Mouse (Mus musculus) c-Kit-positive CD71-positive TER-119-negative erythroid progenitor cells, embryonic 14.5 days (primary cell): ENCODE data around the gene Gpc6.

ENCODE experiments used
- DNase-seq: peaks from one replicate; pipeline ENCODE4 v3.0.0-alpha.2; 2013; ENCODE audit warnings: low read depth

The Gpc6 gene

DNA sequence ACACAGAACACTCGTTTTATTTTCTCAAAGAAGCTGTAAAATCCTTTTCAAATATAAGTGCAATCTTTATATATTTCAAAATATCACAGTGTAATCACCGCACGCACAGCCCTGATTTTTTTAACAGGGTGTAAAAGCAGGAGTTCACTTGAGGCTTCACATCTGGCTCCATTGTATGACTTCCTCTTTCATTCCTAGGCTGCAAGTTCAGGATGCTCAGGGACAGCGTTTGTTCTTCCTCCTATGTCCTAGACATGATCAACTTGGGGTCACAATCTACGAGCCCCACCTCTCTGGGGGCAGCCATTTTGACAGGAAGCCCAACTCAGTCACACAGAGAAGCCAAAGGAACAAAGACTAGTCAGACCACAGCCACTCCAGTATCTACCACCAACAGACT lies 1094.2 kb downstream of the Gpc6 start:
- DNase-seq, result no peak

DNA sequence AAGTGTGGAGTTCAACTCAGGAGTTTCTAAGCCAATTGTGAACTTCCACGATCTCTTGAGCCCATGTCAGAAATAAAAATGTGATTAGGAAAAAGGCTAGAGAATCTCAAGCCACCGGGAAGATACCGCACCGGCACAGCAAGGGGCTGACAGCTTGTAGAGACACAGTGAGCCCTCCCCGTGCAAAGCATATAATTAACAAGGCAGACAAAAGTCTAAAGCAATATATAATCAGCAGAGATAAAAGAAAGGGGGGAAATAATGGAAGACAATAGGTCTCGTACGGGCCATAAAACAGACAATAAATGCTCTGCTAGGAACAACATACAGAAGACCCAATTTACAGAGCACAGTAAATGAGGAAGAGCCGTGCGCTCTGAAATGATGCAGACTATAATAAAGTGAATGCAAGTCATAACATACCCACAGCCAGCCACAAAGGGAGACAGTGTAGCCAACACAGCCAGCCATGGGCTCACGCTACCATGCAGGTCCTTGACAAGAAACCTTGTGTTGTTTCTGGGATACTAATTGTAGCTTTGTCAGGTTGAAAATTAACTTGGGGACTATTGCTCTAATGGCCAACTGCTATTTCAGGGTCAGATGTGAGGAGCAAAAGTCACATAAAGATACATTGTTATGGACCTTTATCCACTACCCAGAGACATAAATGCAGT lies 1096.9 kb downstream of the Gpc6 start:
- DNase-seq, result no peak
